Mouse (Mus musculus): Measurements from ENCODE around the gene Dvl3. TPM values are rescaled to one million over a fixed set of nuclear protein-coding genes. Genes with fewer than 3 reads are reported as not detected.

Dvl3 gene
- polyA plus RNA-seq, 1 experiment = 25.0 TPM

DNA sequence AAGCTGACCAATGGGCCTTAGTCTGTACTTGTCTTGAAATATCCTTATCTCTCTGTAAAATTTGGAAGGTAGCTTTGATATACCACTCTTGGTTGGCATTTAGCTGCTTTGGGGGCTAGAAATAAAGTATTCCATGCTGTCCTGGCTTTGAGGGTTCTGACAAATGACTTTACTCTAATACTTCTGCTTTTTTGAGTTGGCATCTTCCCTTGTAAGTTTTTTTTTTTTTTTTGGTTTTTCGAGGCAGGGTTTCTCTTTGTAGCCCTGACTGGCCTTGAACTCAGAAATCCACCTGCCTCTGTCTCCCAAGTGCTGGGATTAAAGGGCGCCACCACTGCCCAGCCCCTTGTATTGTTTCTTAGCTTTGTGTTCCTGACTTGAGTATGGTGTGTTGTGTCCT lies 23.3 kb upstream of the Dvl3 start:
- Histone ChIP-seq H3K4me3 (ENCODE audit: extremely low read depth, insufficient read depth, insufficient read length) (no peak overlapping the region), H3K36me3 (ENCODE audit: control insufficient read depth, insufficient read depth, low read length) (no peaks in the 10 kb centered on the region), H3K27ac (ENCODE audit: insufficient read depth, low read length) (no peak overlapping the region), H3K27me3 (ENCODE audit: control insufficient read depth, insufficient read depth, low read length) (no peaks in the 10 kb centered on the region), H3K4me1 (ENCODE audit: control insufficient read depth, insufficient read depth, insufficient read length) (peaks cover 2% of the 10 kb centered on the region; the same call in 1 of the 2 replicates)
- DNase-seq (ENCODE audit: low read depth in 1 of 2, low spot score in 2 of 2) = no peak
- no peak for TF ChIP-seq POLR2A (IDR thresholded peaks at IDR 0.05; ENCODE audit: low read depth, low read length)
- TF ChIP-seq CTCF (IDR thresholded peaks at IDR 0.05; ENCODE audit: extremely low read depth, insufficient read depth, insufficient read length, insufficient replicate concordance) = no peak
- WGBS = 35% methylated on average over 2 of the region's 2 CpGs

DNA sequence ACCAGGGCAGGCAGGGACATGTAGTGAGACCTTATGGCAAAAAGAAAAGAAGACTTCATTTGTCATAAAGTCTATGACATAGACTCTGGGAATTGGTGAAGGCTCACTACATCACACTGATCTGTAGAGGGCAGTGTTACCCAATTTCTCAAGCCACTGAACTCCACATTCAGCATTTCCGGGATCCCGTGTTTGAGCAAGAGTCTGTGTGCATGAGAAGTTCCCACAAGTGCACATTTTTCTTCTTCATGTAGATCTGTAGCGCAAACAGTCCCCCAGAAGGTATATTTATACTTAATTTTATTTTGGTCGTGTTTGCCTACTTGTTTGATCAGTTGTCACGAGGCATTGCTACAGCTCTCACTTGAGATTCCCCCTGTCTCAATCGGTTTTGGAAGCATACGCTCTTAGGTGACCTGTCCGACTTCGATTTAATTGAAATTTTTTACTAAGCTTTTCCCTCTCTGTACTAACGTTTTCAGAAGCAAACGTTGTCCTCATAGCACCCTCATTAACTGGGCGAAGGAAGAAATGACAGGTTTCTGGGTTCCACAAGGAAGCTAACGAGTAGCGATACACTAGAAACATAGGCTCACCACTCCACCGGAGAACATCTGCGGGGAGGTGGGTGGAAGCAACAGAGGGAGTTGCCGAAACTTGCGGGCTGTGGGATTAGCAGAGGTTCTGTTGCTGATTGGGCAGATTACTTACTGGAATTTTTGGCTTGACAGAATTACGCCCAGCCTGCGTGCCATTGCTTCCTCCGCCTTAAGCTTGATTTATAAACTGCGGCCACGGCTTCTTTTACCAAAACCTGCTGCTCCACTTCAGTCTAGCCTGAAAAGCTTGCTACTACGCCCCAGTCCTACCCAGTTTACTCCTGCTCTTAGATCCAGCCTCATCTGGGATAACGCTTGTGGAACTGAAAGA lies 19.8 kb upstream of the Dvl3 start:
- peaks cover 6% of the 10 kb centered on the region; the same call in 1 of the 2 replicates for H3K4me1 ChIP-seq (ENCODE audit: control insufficient read depth, insufficient read depth, insufficient read length)
- peak; percentile 53 to 59 for DNase-seq (ENCODE audit: low read depth in 1 of 2, low spot score in 2 of 2)
- peaks cover 8% of the 10 kb centered on the region for H3K36me3 ChIP-seq (ENCODE audit: control insufficient read depth, insufficient read depth, low read length)
- H3K4me3 ChIP-seq (ENCODE audit: extremely low read depth, insufficient read depth, insufficient read length) = peak overlapping the region; percentile 43; the same call in 1 of the 2 replicates
- no peak overlapping the region for H3K27ac ChIP-seq (ENCODE audit: insufficient read depth, low read length)
- H3K27me3 ChIP-seq (ENCODE audit: control insufficient read depth, insufficient read depth, low read length) = no peaks in the 10 kb centered on the region
- WGBS = 32% methylated on average over 25 of the region's 25 CpGs
- TF ChIP-seq CTCF (IDR thresholded peaks at IDR 0.05; ENCODE audit: extremely low read depth, insufficient read depth, insufficient read length, insufficient replicate concordance) (peak; percentile 58; the same call in 1 of the 2 replicates), POLR2A (IDR thresholded peaks at IDR 0.05; ENCODE audit: low read depth, low read length) (no peak)

DNA sequence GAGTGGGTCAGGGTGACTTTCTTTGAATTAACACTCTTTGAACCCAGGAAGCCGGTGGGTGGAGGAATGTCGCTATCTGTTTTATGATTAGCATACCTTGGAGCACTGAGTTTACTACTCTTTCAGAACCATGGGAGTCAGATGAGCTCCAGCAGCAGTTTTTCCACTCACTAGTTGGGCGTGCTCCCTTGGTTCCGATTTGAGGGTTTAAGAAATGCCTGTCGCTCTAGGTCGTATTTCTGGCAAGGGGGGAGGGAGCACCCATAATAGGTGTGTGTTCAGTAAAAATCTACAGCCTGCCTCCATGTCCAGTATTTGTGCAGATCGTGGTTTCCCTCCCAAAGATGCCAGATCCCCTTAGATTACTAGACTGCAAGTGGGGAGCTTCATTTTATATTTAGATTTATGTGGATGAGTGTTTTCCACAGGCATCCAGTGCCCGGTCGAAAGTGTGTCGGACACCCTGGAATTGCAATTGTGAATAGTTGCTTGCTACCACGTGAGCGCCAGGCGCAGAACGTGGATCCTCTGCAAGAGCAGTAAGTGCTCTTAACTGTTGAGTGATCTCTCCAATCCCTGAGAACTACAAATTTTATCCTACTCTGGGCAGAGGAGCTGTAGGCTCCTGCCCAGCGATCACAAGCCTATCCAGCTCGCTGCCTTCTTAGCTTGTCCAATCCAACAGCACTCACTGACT lies 18.7 kb upstream of the Dvl3 start:
- TF ChIP-seq CTCF (IDR thresholded peaks at IDR 0.05; ENCODE audit: extremely low read depth, insufficient read depth, insufficient read length, insufficient replicate concordance) = no peak
- TF ChIP-seq POLR2A (IDR thresholded peaks at IDR 0.05; ENCODE audit: low read depth, low read length) = no peak
- Histone ChIP-seq H3K4me1 (ENCODE audit: control insufficient read depth, insufficient read depth, insufficient read length) (peaks cover 6% of the 10 kb centered on the region; the same call in 1 of the 2 replicates), H3K4me3 (ENCODE audit: extremely low read depth, insufficient read depth, insufficient read length) (peak overlapping the region; percentile 76), H3K36me3 (ENCODE audit: control insufficient read depth, insufficient read depth, low read length) (peaks cover 20% of the 10 kb centered on the region), H3K27ac (ENCODE audit: insufficient read depth, low read length) (0 out of 2 replicates have a peak overlapping the region, but pooled peaks have one; percentile 3), H3K27me3 (ENCODE audit: control insufficient read depth, insufficient read depth, low read length) (no peaks in the 10 kb centered on the region)
- WGBS = 33% methylated on average over 16 of the region's 16 CpGs
- DNase-seq (ENCODE audit: low read depth in 1 of 2, low spot score in 2 of 2) = no peak

DNA sequence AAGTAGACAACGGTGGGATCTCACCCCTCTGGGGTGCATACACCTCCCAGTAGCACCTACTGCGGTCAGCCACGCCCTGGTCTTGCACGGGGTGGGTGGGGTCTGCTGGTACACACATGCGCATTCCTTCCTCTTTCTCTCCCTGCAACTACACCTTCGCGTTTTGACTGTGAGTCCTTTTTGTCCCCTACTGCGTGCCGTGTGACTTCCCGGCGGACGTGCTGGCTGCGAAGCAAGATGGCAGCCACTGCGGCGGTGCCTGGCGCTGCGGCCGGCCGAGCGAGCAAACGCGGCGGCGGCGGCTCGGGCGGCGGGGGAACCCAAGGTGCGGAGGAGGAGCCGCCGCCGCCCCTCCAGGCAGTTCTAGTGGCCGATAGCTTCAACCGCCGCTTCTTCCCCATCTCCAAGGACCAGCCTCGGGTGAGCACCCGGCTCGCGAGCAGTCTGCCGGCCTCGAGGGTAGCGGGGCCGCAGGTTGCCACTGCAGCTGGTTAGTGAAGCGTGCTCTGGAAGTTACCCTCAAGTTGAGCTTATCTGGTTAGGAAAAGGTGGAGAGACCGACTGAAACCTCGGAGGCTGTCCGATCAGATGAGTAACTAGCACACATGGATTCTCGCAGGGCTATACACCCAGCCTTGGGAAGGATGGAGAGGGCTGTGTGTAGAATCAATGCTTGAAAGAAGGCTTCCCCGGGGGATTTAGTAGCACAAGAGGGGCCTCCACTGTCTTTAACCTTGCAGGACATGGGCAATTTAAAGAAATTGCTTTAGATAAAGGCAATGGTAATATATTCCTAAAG lies 17.9 kb upstream of the Dvl3 start, which contains the start of gene Eif2b5:
Gene Eif2b5, plus strand, starts transcription at position 141 of the 799 bp plus-strand sequence.
- Histone ChIP-seq H3K36me3 (ENCODE audit: control insufficient read depth, insufficient read depth, low read length) (peaks cover 24% of the 10 kb centered on the region), H3K4me1 (ENCODE audit: control insufficient read depth, insufficient read depth, insufficient read length) (peaks cover 6% of the 10 kb centered on the region; the same call in 1 of the 2 replicates), H3K27me3 (ENCODE audit: control insufficient read depth, insufficient read depth, low read length) (no peaks in the 10 kb centered on the region), H3K4me3 (ENCODE audit: extremely low read depth, insufficient read depth, insufficient read length) (peak within 1 kb of the TSS; percentile 76), H3K27ac (ENCODE audit: insufficient read depth, low read length) (0 out of 2 replicates have a peak within 1 kb of the TSS, but pooled peaks have one; percentile 3)
- WGBS = under 1% methylated on average over 49 of the region's 49 CpGs
- peak; percentile 88 to 97 for DNase-seq (ENCODE audit: low read depth in 1 of 2, low spot score in 2 of 2)
- TF ChIP-seq CTCF (IDR thresholded peaks at IDR 0.05; ENCODE audit: extremely low read depth, insufficient read depth, insufficient read length, insufficient replicate concordance) (no peak), POLR2A (IDR thresholded peaks at IDR 0.05; ENCODE audit: low read depth, low read length) (peak; percentile 70)

DNA sequence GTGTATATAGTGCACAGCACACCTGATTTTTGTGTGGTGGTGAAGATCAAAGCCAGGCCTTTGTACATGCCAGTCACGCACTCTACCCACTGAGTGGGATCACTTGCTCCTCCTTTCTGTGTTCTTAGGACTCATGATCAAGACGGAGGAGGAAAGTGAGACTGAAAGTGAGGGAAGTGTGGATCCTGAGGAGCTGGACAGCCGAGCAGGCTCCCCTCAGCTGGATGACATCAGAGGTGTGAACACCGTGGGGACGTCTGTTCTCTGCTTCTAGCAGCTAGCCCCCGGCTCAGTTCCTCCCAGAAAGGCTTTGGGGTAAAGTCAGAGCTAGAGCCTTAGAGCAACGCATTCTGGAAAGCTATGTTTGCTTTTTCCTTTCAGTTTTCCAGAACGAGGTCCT lies 10.8 kb upstream of the Dvl3 start:
- Histone ChIP-seq H3K27ac (ENCODE audit: insufficient read depth, low read length) (no peak overlapping the region), H3K36me3 (ENCODE audit: control insufficient read depth, insufficient read depth, low read length) (peaks cover 65% of the 10 kb centered on the region), H3K4me3 (ENCODE audit: extremely low read depth, insufficient read depth, insufficient read length) (no peak overlapping the region), H3K4me1 (ENCODE audit: control insufficient read depth, insufficient read depth, insufficient read length) (no peaks in the 10 kb centered on the region), H3K27me3 (ENCODE audit: control insufficient read depth, insufficient read depth, low read length) (no peaks in the 10 kb centered on the region)
- no peak for DNase-seq (ENCODE audit: low read depth in 1 of 2, low spot score in 2 of 2)
- WGBS = 94% methylated on average over 8 of the region's 8 CpGs
- TF ChIP-seq POLR2A (IDR thresholded peaks at IDR 0.05; ENCODE audit: low read depth, low read length) (no peak), CTCF (IDR thresholded peaks at IDR 0.05; ENCODE audit: extremely low read depth, insufficient read depth, insufficient read length, insufficient replicate concordance) (no peak)

DNA sequence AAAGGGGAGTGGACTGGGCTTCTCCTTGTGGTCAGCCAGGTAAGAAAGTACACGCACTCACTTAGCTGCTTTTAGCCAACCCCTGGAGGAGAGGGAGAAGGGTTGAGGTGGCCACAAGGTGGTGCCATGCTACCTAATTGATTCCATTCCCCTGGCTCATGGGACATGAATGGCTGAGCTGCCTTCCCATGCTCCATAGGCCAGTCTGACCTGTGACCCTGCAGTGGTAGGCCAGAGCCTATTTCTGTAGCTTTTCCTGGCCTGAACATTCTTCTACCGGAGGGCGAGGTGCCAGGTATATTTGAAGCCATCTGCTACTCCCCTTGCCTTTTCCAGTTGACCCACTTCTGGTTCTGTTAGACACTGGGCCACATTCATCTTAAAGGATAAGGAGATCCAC lies 7.4 kb upstream of the Dvl3 start:
- H3K36me3 ChIP-seq (ENCODE audit: control insufficient read depth, insufficient read depth, low read length) = peaks cover 42% of the 10 kb centered on the region
- H3K4me3 ChIP-seq (ENCODE audit: extremely low read depth, insufficient read depth, insufficient read length) = no peak overlapping the region
- no peak for TF ChIP-seq CTCF (IDR thresholded peaks at IDR 0.05; ENCODE audit: extremely low read depth, insufficient read depth, insufficient read length, insufficient replicate concordance)
- no peak for TF ChIP-seq POLR2A (IDR thresholded peaks at IDR 0.05; ENCODE audit: low read depth, low read length)
- DNase-seq (ENCODE audit: low read depth in 1 of 2, low spot score in 2 of 2) = peak in 1 of 2 experiments; percentile 17
- WGBS = 83% methylated on average over 3 of the region's 3 CpGs
- no peaks in the 10 kb centered on the region for H3K27me3 ChIP-seq (ENCODE audit: control insufficient read depth, insufficient read depth, low read length)
- H3K27ac ChIP-seq (ENCODE audit: insufficient read depth, low read length) = no peak overlapping the region
- H3K4me1 ChIP-seq (ENCODE audit: control insufficient read depth, insufficient read depth, insufficient read length) = no peaks in the 10 kb centered on the region
